Mouse (Mus musculus): ENCODE results near the gene Senp7. TPM values are rescaled to one million over a fixed set of nuclear protein-coding genes. Genes with fewer than 3 reads are reported as not detected.

Senp7 gene
- polyA plus RNA-seq, 1 experiment from 2014 or later: 33.2 TPM

DNA sequence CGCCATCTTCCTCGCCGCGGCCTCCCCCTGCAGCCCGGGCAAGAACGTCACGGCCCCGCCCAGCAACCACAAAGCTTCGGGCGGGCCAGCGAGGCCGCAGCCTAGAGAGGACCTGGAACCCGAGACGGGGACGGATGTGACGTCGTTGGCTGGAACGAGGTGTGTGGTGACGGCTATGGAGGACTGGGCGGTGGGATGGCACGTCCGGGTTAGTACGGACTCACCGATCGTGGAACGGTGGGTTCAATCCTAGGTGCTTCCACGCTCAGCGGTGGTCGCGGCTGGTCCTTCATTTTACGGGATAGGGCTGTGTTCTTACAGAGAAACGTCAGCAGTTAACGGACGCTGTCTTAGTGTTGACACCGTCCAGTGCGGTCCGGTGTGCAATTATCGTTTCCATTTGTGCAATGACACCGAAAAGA lies 18.5 kb upstream of the Senp7 start, which contains the start of gene Pcnp:
Gene Pcnp (minus strand): TSS at position 79 of the 422 bp plus-strand sequence.
- under 1% methylated on average over 39 of the region's 39 CpGs for WGBS
- Histone ChIP-seq H3K4me1 (ENCODE audit: control insufficient read depth, insufficient read depth, low read length) (peaks cover 11% of the 10 kb centered on the region), H3K27ac (ENCODE audit: low read depth, low read length) (peak within 1 kb of the TSS; percentile 92), H3K4me3 (ENCODE audit: low read length) (peak within 1 kb of the TSS; percentile 94), H3K27me3 (ENCODE audit: control insufficient read depth, insufficient read depth, low read length) (no peaks in the 10 kb centered on the region), H3K9ac (ENCODE audit: low read depth, low read length) (peak within 1 kb of the TSS; percentile 98), H3K9me3 (ENCODE audit: control insufficient read depth, low read length) (no peaks in the 10 kb centered on the region), H3K4me2 (replicated peaks; ENCODE audit: low read depth, low read length) (peak within 1 kb of the TSS; percentile 63), H3K36me3 (ENCODE audit: control insufficient read depth, insufficient read depth, low read length) (peaks cover 40% of the 10 kb centered on the region; the same call in 1 of the 2 replicates)
- peak; percentile 100 for ATAC-seq (ENCODE audit: low FRiP score, low TSS enrichment)

DNA sequence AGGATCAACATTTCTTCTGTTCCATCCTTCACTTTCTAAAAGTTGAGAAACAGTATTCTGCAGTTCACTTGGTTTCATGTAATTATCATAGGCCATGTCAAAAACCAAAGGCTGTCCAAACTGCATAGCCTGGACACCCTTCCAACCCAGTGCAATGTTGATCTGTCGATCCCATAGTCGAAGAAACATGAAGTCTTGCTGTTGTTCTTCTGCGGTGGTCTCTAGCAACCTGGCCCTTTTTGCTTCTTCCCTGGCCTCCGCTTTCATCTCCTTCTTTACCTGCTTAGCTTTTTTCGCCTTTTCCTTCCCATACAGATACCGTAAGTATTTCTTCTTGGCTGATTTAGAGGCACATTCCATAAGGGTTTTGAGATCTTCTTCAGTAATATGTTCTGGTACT lies 13.6 kb upstream of the Senp7 start:
- H3K9ac ChIP-seq (ENCODE audit: low read depth, low read length): no peak overlapping the region
- 95% methylated on average over 6 of the region's 6 CpGs for WGBS
- H3K9me3 ChIP-seq (ENCODE audit: control insufficient read depth, low read length): no peaks in the 10 kb centered on the region
- peaks cover 10% of the 10 kb centered on the region; the same call in 1 of the 2 replicates for H3K4me1 ChIP-seq (ENCODE audit: control insufficient read depth, insufficient read depth, low read length)
- peaks cover 32% of the 10 kb centered on the region for H3K36me3 ChIP-seq (ENCODE audit: control insufficient read depth, insufficient read depth, low read length)
- no peaks in the 10 kb centered on the region for H3K27me3 ChIP-seq (ENCODE audit: control insufficient read depth, insufficient read depth, low read length)
- H3K4me2 ChIP-seq (replicated peaks; ENCODE audit: low read depth, low read length): no peak overlapping the region
- H3K4me3 ChIP-seq (ENCODE audit: low read length): no peak overlapping the region
- no peak overlapping the region for H3K27ac ChIP-seq (ENCODE audit: low read depth, low read length)
- no peak for ATAC-seq (ENCODE audit: low FRiP score, low TSS enrichment)

DNA sequence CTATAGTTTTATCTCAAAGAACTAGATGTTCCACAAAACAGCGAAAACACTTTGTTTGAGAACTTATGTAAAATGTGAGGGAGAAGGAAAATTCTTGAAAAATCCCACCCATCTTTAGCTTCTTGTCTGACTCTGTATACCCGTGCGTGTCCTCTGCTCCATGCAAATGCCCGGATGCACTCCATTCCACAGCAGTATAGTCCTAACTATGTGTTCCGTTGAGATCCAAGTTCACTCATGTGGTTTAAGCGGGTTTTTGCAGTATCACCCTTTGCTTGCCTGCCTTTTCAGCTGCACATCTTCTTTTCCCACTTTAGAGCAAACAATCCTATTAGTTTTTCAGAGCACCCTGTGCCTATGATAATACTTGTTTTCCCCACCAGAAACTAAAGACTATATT lies 11.6 kb upstream of the Senp7 start:
- 55% methylated on average over 6 of the region's 6 CpGs for WGBS
- Histone ChIP-seq H3K27ac (ENCODE audit: low read depth, low read length) (no peak overlapping the region), H3K4me2 (replicated peaks; ENCODE audit: low read depth, low read length) (peak overlapping the region; percentile 84), H3K4me1 (ENCODE audit: control insufficient read depth, insufficient read depth, low read length) (peaks cover 10% of the 10 kb centered on the region; the same call in 1 of the 2 replicates), H3K36me3 (ENCODE audit: control insufficient read depth, insufficient read depth, low read length) (peaks cover 32% of the 10 kb centered on the region), H3K4me3 (ENCODE audit: low read length) (peak overlapping the region; percentile 66), H3K9me3 (ENCODE audit: control insufficient read depth, low read length) (no peaks in the 10 kb centered on the region), H3K27me3 (ENCODE audit: control insufficient read depth, insufficient read depth, low read length) (no peaks in the 10 kb centered on the region), H3K9ac (ENCODE audit: low read depth, low read length) (peak overlapping the region; percentile 93)
- no peak for ATAC-seq (ENCODE audit: low FRiP score, low TSS enrichment)

DNA sequence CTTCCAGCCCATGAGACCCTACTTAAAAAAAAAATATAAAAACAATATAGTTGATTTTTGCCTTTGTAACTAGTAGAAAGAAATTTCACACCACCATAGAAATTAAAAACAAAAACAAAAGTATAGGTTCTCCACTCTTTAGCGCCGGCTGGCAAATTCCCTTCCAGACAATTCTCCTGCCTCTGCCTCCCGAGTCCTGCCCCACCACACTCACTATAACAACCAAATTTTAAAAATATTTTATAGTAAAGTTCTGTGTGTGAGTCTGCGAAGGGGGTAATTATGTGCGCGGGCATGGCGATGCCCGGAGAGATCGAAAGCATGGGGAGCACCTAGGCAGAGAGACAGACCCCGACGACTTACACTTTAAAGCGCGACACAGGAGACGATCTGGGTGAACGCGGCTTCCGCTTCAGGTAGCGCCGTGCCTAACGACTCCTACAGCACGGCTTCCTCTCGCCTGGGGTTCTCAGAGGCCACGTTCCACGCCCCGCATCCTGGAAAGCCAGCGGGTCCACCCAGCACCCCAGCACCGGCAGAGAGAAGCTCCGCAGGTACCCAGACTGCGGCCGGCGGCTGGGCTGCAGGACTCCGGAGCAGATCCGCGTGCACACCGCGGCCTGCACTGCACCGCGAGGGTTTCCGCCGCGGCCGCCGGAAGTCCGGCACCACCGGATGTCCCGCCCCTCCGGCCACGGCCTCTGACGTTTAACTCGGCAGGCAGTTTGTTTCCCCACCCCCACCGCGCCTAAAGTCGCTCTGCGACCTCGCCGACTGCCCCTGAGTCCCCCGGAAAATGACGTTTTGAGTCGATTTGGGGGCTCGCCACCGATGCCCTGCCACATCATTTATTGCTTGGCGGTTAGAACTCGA lies 10.8 kb upstream of the Senp7 start, which contains the start of gene Trmt10c:
Gene Trmt10c (minus strand): TSS at position 682 of the 873 bp plus-strand sequence.
- H3K4me3 ChIP-seq (ENCODE audit: low read length): peak within 1 kb of the TSS; percentile 66
- ATAC-seq (ENCODE audit: low FRiP score, low TSS enrichment): peak; percentile 100
- H3K9ac ChIP-seq (ENCODE audit: low read depth, low read length): peak within 1 kb of the TSS; percentile 93
- H3K27ac ChIP-seq (ENCODE audit: low read depth, low read length): peak within 1 kb of the TSS; percentile 90
- peaks cover 30% of the 10 kb centered on the region for H3K36me3 ChIP-seq (ENCODE audit: control insufficient read depth, insufficient read depth, low read length)
- no peaks in the 10 kb centered on the region for H3K27me3 ChIP-seq (ENCODE audit: control insufficient read depth, insufficient read depth, low read length)
- H3K9me3 ChIP-seq (ENCODE audit: control insufficient read depth, low read length): no peaks in the 10 kb centered on the region
- peaks cover 10% of the 10 kb centered on the region; the same call in 1 of the 2 replicates for H3K4me1 ChIP-seq (ENCODE audit: control insufficient read depth, insufficient read depth, low read length)
- under 1% methylated on average over 63 of the region's 63 CpGs for WGBS
- peak within 1 kb of the TSS; percentile 84 for H3K4me2 ChIP-seq (replicated peaks; ENCODE audit: low read depth, low read length)

DNA sequence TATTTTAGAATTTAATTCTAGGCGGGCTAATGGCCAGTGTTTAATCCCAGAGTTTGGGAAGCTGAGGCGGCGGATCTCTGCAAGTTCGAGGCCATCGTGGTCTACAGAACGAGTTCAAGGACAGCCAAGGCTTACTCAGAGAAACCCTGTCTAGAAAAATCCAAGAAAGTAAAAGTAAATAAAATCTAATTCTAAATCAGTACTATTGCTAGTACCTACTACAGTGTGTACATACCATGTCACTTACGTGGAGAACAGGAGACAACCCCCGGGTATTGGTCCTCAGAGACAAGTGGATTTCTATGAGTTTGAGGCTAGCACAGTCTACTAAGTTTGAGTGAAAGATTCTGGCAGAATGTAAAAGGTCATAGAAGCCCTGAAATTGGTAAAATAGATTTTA lies 10.0 kb upstream of the Senp7 start:
- Histone ChIP-seq H3K27ac (ENCODE audit: low read depth, low read length) (peak overlapping the region; percentile 90), H3K4me2 (replicated peaks; ENCODE audit: low read depth, low read length) (peak overlapping the region; percentile 52), H3K4me1 (ENCODE audit: control insufficient read depth, insufficient read depth, low read length) (peaks cover 10% of the 10 kb centered on the region; the same call in 1 of the 2 replicates), H3K36me3 (ENCODE audit: control insufficient read depth, insufficient read depth, low read length) (peaks cover 23% of the 10 kb centered on the region), H3K9ac (ENCODE audit: low read depth, low read length) (peak overlapping the region; percentile 93), H3K4me3 (ENCODE audit: low read length) (peak overlapping the region; percentile 66), H3K9me3 (ENCODE audit: control insufficient read depth, low read length) (no peaks in the 10 kb centered on the region), H3K27me3 (ENCODE audit: control insufficient read depth, insufficient read depth, low read length) (no peaks in the 10 kb centered on the region)
- 31% methylated on average over 8 of the region's 8 CpGs for WGBS
- no peak; the same call in 1 of the 2 replicates for ATAC-seq (ENCODE audit: low FRiP score, low TSS enrichment)

DNA sequence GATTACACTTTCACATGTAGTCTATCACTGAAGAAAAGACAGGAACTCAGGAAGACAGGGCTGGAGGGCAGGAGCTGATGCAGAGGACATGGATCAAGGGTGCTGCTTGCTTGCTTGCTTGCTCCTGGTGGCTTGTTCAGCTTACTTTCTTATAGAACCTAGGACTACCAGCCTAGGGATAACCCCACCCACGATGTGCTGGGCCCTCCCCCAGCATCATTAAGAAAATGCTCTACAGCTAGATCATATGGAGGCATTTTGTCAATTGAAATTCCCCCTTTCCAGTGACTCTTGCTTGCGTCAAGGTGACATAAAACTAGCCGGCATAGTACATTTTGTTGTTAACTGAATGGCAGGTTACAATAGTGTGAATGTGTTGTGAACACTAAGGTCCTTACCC lies 7.8 kb downstream of the Senp7 start:
- Histone ChIP-seq H3K9ac (ENCODE audit: low read depth, low read length) (no peak overlapping the region), H3K27ac (ENCODE audit: low read depth, low read length) (no peak overlapping the region), H3K4me1 (ENCODE audit: control insufficient read depth, insufficient read depth, low read length) (no peaks in the 10 kb centered on the region), H3K36me3 (ENCODE audit: control insufficient read depth, insufficient read depth, low read length) (no peaks in the 10 kb centered on the region), H3K4me2 (replicated peaks; ENCODE audit: low read depth, low read length) (no peak overlapping the region), H3K9me3 (ENCODE audit: control insufficient read depth, low read length) (no peaks in the 10 kb centered on the region), H3K4me3 (ENCODE audit: low read length) (no peak overlapping the region), H3K27me3 (ENCODE audit: control insufficient read depth, insufficient read depth, low read length) (no peaks in the 10 kb centered on the region)
- ATAC-seq (ENCODE audit: low FRiP score, low TSS enrichment): no peak
- WGBS: 83% methylated on average over 3 of the region's 3 CpGs

DNA sequence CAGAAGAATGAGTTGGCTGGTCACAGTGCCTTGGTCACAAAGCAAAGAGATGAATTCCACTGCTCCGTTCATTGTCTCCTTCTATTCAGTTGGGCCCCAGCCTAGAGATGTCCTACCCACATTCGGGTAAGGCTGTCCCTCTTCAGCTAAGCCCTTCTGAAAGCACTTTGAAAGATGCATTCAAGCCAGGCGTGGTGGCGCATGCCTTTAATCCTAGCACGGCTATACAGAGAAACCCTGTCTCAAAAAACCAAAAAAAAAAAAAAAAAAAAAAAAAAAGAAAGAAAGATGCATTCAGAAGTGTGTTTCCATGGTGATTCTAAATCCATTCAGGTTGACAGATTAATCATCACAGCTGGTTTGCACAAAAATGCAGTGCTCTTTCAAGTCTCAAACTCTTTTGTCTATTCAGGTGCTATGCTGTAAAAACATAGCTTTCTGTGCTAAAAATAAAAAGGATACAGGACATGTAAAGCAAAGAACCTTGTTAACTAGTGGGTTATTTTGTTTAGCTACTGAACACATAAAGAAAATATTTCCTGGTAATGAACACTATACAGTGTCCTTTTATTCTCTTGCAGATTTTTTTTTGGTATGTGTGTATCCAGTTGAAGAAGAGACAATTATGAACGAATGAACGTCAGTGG lies 8.9 kb downstream of the Senp7 start:
- 76% methylated on average over 7 of the region's 7 CpGs for WGBS
- no peak for ATAC-seq (ENCODE audit: low FRiP score, low TSS enrichment)

DNA sequence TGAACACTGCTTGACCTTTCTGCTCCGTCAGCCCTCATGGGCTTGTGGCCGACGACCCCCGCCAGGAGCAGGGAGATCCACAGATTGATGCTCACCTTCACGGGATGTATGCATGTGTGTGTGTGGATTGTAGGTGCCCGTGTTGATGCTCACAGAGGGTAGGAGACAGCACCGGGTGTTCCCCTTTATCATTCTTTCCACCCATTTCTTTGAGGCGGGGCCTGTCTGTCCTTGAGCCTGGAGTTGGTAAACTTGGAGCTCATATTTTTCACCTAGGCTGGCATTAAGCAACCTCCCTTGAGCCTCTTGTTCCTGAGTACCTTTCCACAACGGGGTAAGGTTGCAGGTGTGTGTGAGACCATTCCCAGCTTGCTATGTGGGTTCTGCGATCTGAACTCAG lies 10.0 kb downstream of the Senp7 start:
- 86% methylated on average over 10 of the region's 10 CpGs for WGBS
- no peak overlapping the region for H3K9ac ChIP-seq (ENCODE audit: low read depth, low read length)
- H3K4me3 ChIP-seq (ENCODE audit: low read length): no peak overlapping the region
- H3K9me3 ChIP-seq (ENCODE audit: control insufficient read depth, low read length): no peaks in the 10 kb centered on the region
- no peak overlapping the region for H3K4me2 ChIP-seq (replicated peaks; ENCODE audit: low read depth, low read length)
- no peak for ATAC-seq (ENCODE audit: low FRiP score, low TSS enrichment)
- H3K27ac ChIP-seq (ENCODE audit: low read depth, low read length): no peak overlapping the region
- H3K4me1 ChIP-seq (ENCODE audit: control insufficient read depth, insufficient read depth, low read length): no peaks in the 10 kb centered on the region
- no peaks in the 10 kb centered on the region for H3K27me3 ChIP-seq (ENCODE audit: control insufficient read depth, insufficient read depth, low read length)
- no peaks in the 10 kb centered on the region for H3K36me3 ChIP-seq (ENCODE audit: control insufficient read depth, insufficient read depth, low read length)

More for the DNA sequence above, 8.9 kb downstream of the Senp7 start:
- Histone ChIP-seq H3K36me3 (ENCODE audit: control insufficient read depth, insufficient read depth, low read length) (no peaks in the 10 kb centered on the region), H3K4me2 (replicated peaks; ENCODE audit: low read depth, low read length) (no peak overlapping the region), H3K4me3 (ENCODE audit: low read length) (no peak overlapping the region), H3K4me1 (ENCODE audit: control insufficient read depth, insufficient read depth, low read length) (no peaks in the 10 kb centered on the region), H3K27ac (ENCODE audit: low read depth, low read length) (no peak overlapping the region), H3K9ac (ENCODE audit: low read depth, low read length) (no peak overlapping the region), H3K9me3 (ENCODE audit: control insufficient read depth, low read length) (no peaks in the 10 kb centered on the region), H3K27me3 (ENCODE audit: control insufficient read depth, insufficient read depth, low read length) (no peaks in the 10 kb centered on the region)

Measured in kidney, embryonic 14.5 days (tissue).